Mouse (Mus musculus) hindbrain, postnatal 0 days (tissue): ENCODE data around the gene Tekt2. TPM values are rescaled to one million over a fixed set of nuclear protein-coding genes. Genes with fewer than 3 reads are reported as not detected.

ENCODE experiments used
- ATAC-seq: fragments of 200-750 bp; cut with Nextera tagmentation; 2 replicates; pipeline ENCODE4 v1.8.0; 2017; ENCODE audit warnings: mild to moderate bottlenecking, moderate TSS enrichment, moderate library complexity
- DNase-seq: peaks from one replicate; pipeline ENCODE4 v3.0.0-alpha.2; 2015; ENCODE audit warnings: low spot score
- H3K27ac ChIP-seq: fragments of 300-500 bp; sonication (generic); 2 replicates; pipeline ENCODE4 v1.5.1; 2014; ENCODE audit warnings: mild to moderate bottlenecking
- H3K27me3 ChIP-seq: fragments of 300-500 bp; sonication (generic); 2 replicates; pipeline ENCODE4 v1.6.1; 2014; ENCODE audit warnings: low read length, mixed read lengths; ENCODE audit not compliant: insufficient read depth
- H3K36me3 ChIP-seq: fragments of 300-500 bp; sonication (generic); 2 replicates; pipeline ENCODE4 v1.6.1; 2014; ENCODE audit warnings: low read length, mixed read lengths; ENCODE audit not compliant: insufficient read depth
- H3K4me1 ChIP-seq: fragments of 300-500 bp; sonication (generic); 2 replicates; pipeline ENCODE4 v1.6.1; 2014; ENCODE audit warnings: antibody characterized with exemption, low read length, mixed read lengths; ENCODE audit not compliant: insufficient read depth
- H3K4me2 ChIP-seq: fragments of 300-500 bp; sonication (generic); 2 replicates; pipeline ENCODE4 v1.6.1; 2014; ENCODE audit warnings: low read depth, mild to moderate bottlenecking, low read length, moderate library complexity, mixed read lengths
- H3K4me3 ChIP-seq: fragments of 300-500 bp; sonication (generic); 2 replicates; pipeline ENCODE4 v1.5.1; 2014; ENCODE audit warnings: low read length
- H3K9ac ChIP-seq: fragments of 300-500 bp; sonication (generic); replicated peaks from 2 replicates; pipeline ENCODE4 v1.6.1; 2014; ENCODE audit warnings: mild to moderate bottlenecking, low read length, moderate library complexity, mixed read lengths
- H3K9me3 ChIP-seq: fragments of 300-500 bp; sonication (generic); 2 replicates; pipeline ENCODE4 v1.6.1; 2016; ENCODE audit warnings: low read length, mixed read lengths
- CTCF ChIP-seq: IDR thresholded peaks from 2 replicates; pipeline ENCODE4 v1.5.1; 2016; ENCODE audit warnings: antibody characterized with exemption, control low read depth, low read depth
- WGBS: fragments of 180-500 bp; shearing (Covaris S2); extraction: QIAGEN DNeasy Blood & Tissue Kit; methylation state at CpG from one replicate; pipeline ENCODE4 v1.1.7; 2014; 5-methylcytosine and 5-hydroxymethylcytosine counted together
- polyA plus RNA-seq: library from polyadenylated mRNA; unstranded; fragments of >200 nt; fragmentation: Nextera tagmentation; extraction: Ambion mirVana; gene quantifications from 2 replicates; pipeline ENCODE4 v1.2.1, GENCODE M21; 2015
- total RNA-seq: library from RNA; depleted of rRNA; stranded (reverse); fragments of >200 nt; gene quantifications from 2 replicates; pipeline ENCODE4 v1.2.3, GENCODE M21; 2014

Gene Tekt2
- total and polyA plus RNA-seq, 2 experiments from 2014 or later = 16.3 to 25.7 TPM

DNA sequence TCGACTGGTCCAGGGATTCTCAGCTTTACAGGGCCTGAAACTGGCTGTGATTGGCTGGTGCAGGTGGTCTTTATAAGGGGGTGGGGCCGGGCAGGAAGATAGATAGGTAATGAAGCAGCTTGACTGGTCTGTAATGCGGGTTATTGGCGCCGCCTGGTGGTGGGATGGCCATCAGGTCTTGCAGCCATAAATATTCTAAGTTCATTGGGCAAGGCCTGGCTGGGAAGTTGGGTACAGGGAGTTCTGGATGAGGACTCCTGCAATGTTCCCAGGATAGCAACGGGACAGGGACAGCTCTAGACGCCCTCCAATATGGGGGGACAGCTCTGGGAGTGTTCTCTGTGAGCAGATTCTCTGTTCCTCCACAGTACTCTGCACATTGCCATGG is 15.6 kb downstream of the Tekt2 start:
- Histone ChIP-seq H3K36me3 (no peaks in the 10 kb centered on the region), H3K4me2 (peak overlapping the region; percentile 53), H3K27ac (no peak overlapping the region), H3K27me3 (no peaks in the 10 kb centered on the region), H3K4me1 (peaks cover 7% of the 10 kb centered on the region; the same call in 1 of the 2 replicates), H3K4me3 (peak overlapping the region; percentile 25), H3K9me3 (no peaks in the 10 kb centered on the region), H3K9ac (no peak overlapping the region)
- peak; percentile 86 for ATAC-seq
- peak; percentile 91 for DNase-seq
- WGBS = 1% methylated on average over 7 of the region's 7 CpGs
- TF ChIP-seq CTCF = peak; percentile 90

DNA sequence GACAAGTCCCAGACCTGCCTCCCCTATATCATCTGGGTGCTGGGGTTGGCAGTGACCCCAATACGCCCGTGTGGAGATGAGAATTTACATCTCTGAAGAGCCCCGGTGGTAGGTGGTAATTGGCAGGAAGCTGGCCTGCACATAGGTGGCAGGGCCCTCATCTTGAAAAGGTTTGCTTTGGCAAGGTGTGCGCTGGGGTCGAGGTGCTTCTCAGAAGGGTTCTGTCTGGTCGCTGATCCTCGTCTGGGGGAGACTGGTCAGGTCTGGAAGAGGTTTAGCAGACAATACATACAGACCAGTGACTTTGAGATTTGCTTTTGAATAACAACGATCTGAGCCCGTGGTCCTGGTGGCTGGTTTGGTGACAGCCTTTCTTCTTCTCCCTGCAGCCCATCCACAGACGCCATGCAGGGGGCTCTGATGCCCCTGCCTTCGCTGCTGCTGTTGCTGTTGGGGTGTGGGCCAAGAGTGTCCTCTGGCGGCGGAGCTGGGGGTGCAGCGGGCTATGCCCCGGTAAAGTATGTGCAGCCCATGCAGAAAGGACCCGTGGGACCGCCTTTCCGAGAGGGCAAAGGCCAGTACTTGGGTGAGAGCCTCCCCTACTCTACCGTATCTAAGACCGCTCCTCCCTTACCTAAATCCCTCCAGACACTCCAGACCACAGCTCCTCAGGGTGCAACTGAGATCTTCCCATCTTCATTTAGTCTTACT is 16.1 kb downstream of the Tekt2 start:
- no peak overlapping the region for H3K9ac ChIP-seq
- WGBS = 18% methylated on average over 20 of the region's 20 CpGs
- peak; percentile 42 for DNase-seq

GRCm38 (mm10) chr4:126306827-126307226 is 18.7 kb downstream of the Tekt2 start:
- ATAC-seq (no peak), DNase-seq (no peak)
- H3K27ac ChIP-seq = no peak overlapping the region
- 13% methylated on average over 2 of the region's 2 CpGs for WGBS
- H3K27me3 ChIP-seq = peaks cover 14% of the 10 kb centered on the region
- no peak overlapping the region for H3K4me3 ChIP-seq
- H3K36me3 ChIP-seq = no peaks in the 10 kb centered on the region
- H3K9me3 ChIP-seq = no peaks in the 10 kb centered on the region
- H3K4me2 ChIP-seq = no peak overlapping the region
- H3K9ac ChIP-seq = no peak overlapping the region
- no peak for TF ChIP-seq CTCF
- peaks cover 7% of the 10 kb centered on the region; the same call in 1 of the 2 replicates for H3K4me1 ChIP-seq

More for the DNA sequence above, 16.1 kb downstream of the Tekt2 start:
- H3K4me2 ChIP-seq = peak overlapping the region; percentile 53
- H3K27me3 ChIP-seq = no peaks in the 10 kb centered on the region
- 0 out of 2 replicates have a peak, but pooled peaks have one; percentile 17 for TF ChIP-seq CTCF
- peaks cover 7% of the 10 kb centered on the region; the same call in 1 of the 2 replicates for H3K4me1 ChIP-seq
- peak; percentile 62 for ATAC-seq
- H3K36me3 ChIP-seq = no peaks in the 10 kb centered on the region
- no peaks in the 10 kb centered on the region for H3K9me3 ChIP-seq
- no peak overlapping the region for H3K27ac ChIP-seq
- H3K4me3 ChIP-seq = peak overlapping the region; percentile 25

- Histone ChIP-seq H3K9ac (no peak overlapping the region), H3K27ac (no peak overlapping the region), H3K4me2 (no peak overlapping the region), H3K4me1 (peaks cover 9% of the 10 kb centered on the region), H3K9me3 (no peaks in the 10 kb centered on the region), H3K27me3 (peaks cover 15% of the 10 kb centered on the region), H3K4me3 (no peak overlapping the region), H3K36me3 (no peaks in the 10 kb centered on the region)
- peak; percentile 21; the same call in 1 of the 2 replicates for TF ChIP-seq CTCF
- no peak for DNase-seq
- no peak for ATAC-seq
- 91% methylated on average over 6 of the region's 6 CpGs for WGBS
These were observed 19.4 kb downstream of the Tekt2 start for GRCm38 (mm10) chr4:126306058-126306457.

DNA sequence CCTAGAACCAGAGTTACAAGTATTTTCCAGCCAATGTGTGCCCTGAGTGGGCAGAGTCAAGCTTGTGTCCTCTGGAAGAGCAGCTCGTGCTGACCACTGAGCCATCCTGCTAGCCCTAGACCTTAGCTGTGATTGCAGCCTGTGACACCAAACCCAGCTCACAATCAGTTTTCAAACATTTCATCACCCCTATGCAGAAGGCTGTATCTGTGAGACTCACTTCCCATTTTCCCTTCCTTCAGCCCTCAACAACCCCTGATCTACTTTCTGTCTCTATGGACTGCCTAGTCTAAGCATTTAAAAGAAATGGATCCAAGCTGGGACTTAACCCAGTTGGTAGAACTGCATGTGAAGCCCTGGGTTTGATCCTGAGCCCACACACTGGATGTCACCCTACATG is 20.1 kb downstream of the Tekt2 start:
- Histone ChIP-seq H3K27me3 (peaks cover 21% of the 10 kb centered on the region), H3K9ac (no peak overlapping the region), H3K27ac (no peak overlapping the region), H3K4me1 (peaks cover 12% of the 10 kb centered on the region), H3K4me3 (no peak overlapping the region), H3K36me3 (no peaks in the 10 kb centered on the region), H3K4me2 (no peak overlapping the region), H3K9me3 (no peaks in the 10 kb centered on the region)
- DNase-seq = no peak
- TF ChIP-seq CTCF = no peak
- no peak for ATAC-seq
- WGBS = 93% methylated on average over 1 of the region's 1 CpGs

DNA sequence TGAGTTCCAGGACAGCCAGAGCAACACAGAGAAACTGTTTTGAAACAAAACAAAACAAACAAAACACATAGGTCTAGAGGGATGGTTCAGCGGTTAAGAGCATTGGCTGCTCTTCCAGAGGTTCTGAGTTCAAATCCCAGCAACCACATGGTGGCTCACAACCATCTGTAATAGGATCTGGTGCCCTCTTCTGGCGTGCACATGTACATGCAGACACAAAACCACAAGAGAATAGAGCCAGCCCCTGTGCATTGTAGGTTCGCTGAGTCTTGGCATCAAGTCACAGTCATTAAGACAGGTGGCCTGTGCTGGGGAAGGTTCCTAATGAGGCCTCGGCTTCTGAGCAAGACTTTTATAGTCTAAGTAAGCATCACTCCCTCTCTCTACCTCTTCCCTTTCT is 21.6 kb downstream of the Tekt2 start:
- Histone ChIP-seq H3K9ac (no peak overlapping the region), H3K4me2 (no peak overlapping the region), H3K27me3 (peaks cover 30% of the 10 kb centered on the region), H3K4me1 (peaks cover 5% of the 10 kb centered on the region), H3K4me3 (no peak overlapping the region), H3K27ac (no peak overlapping the region), H3K36me3 (no peaks in the 10 kb centered on the region), H3K9me3 (no peaks in the 10 kb centered on the region)
- peak; percentile 50 for TF ChIP-seq CTCF
- DNase-seq (no peak), ATAC-seq (no peak)
- 64% methylated on average over 4 of the region's 4 CpGs for WGBS
